Mouse (Mus musculus): ENCODE results near the gene Ube2e2. TPM values are rescaled to one million over a fixed set of nuclear protein-coding genes. Genes with fewer than 3 reads are reported as not detected.

Gene Ube2e2
- not detected in 2 replicates for total RNA-seq (2017)

- ATAC-seq (ENCODE audit: extremely low read depth, insufficient number of reproducible peaks, low FRiP score, poor library complexity, severe bottlenecking) = no peak
Observed at GRCm38 (mm10) chr14:18893947-18894445, at the start of gene Ube2e2. Ube2e2 (minus strand) TSS chr14:18894267.

DNA sequence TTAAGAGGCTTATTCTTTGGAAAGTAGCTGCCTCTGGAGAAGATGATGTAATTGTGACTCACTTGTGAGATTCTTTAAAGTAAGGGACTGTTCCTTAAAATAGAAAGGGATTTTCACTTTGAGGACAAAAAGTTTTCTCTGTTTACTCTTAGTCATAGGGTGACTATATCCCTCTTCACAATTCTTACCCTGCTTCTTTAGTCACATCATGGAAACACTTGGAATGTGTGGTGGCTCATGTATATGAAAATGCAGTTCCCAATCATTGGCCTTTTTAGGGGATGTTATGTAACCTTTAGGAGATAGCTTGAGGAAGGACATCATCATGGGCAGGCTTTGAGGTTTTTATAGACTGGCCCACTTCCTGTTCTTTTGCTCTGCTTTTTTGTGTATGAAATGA, 46.0 kb upstream of the Ube2e2 start:
- ATAC-seq (ENCODE audit: extremely low read depth, insufficient number of reproducible peaks, low FRiP score, poor library complexity, severe bottlenecking) = no peak

DNA sequence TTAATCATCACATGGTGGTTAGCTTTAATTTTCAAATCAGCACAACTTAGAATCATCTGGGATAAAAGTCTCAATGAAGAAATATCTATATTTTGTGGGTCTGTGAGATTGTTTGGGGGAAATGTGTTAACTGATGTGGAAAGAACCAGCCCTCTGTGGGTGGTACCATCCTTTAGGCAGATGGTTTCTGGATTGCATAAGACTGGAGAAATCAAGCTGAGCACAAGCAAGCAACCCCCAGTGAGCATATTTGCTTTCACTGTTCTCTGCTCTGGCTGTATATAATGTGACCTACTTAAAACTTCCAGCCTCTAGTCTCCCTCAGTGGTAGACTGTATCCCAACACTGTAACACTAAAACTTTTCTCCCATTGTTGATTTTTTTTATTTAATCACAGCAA, 9.5 kb upstream of the Ube2e2 start:
- no peak for ATAC-seq (ENCODE audit: extremely low read depth, insufficient number of reproducible peaks, low FRiP score, poor library complexity, severe bottlenecking)

GRCm38 (mm10) chr14:18893121-18893946, 733 bp downstream of the Ube2e2 start:
- ATAC-seq (ENCODE audit: extremely low read depth, insufficient number of reproducible peaks, low FRiP score, poor library complexity, severe bottlenecking) = no peak

- no peak for ATAC-seq (ENCODE audit: extremely low read depth, insufficient number of reproducible peaks, low FRiP score, poor library complexity, severe bottlenecking)
Observed at GRCm38 (mm10) chr14:18889571-18889970, 4.5 kb downstream of the Ube2e2 start.

- no peak for ATAC-seq (ENCODE audit: extremely low read depth, insufficient number of reproducible peaks, low FRiP score, poor library complexity, severe bottlenecking)
Observed at GRCm38 (mm10) chr14:18882493-18882892, 11.6 kb downstream of the Ube2e2 start.

DNA sequence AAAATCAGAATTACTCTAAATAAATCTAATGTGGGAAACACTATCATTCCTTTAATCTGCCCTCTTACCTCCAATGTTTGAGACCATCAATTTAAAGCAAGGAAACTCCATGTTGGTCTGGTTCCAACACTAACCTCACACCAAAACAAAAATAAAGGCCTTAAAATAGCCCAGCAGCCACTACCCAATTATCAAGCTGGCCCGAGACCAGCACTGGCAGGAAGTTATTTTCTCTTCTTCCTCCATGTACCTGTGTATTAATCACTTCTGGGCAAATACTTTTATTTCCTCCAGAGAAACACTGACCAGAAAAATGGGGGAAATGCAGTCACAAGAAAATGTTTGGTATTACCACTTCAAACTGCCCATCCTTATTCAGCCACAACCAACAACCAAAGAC, 23.4 kb downstream of the Ube2e2 start:
- ATAC-seq (ENCODE audit: extremely low read depth, insufficient number of reproducible peaks, low FRiP score, poor library complexity, severe bottlenecking) = no peak

GRCm38 (mm10) chr14:18828661-18829060, 65.4 kb downstream of the Ube2e2 start:
- ATAC-seq (ENCODE audit: extremely low read depth, insufficient number of reproducible peaks, low FRiP score, poor library complexity, severe bottlenecking) = no peak

GRCm38 (mm10) chr14:18826753-18827152, 67.3 kb downstream of the Ube2e2 start:
- no peak for ATAC-seq (ENCODE audit: extremely low read depth, insufficient number of reproducible peaks, low FRiP score, poor library complexity, severe bottlenecking)

DNA sequence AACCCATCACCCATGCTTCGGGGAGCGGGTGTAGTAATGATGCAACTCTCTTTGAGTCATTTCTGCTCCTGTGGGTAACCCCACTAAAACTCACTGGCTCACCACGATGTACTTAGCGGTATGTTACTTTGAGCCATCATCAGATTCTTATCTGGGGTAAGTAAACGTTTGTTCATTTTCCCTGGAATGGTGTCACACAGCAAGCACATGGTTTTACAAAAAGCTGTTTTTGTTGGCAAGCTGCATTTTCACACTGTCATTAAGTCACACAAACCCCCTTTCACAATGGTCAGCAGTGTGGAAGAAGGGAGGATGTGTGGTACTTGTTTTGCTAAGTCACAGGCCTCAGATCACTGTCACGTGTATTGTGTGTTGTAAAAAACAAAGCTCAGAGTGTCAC, 73.4 kb downstream of the Ube2e2 start:
- ATAC-seq (ENCODE audit: extremely low read depth, insufficient number of reproducible peaks, low FRiP score, poor library complexity, severe bottlenecking) = no peak

DNA sequence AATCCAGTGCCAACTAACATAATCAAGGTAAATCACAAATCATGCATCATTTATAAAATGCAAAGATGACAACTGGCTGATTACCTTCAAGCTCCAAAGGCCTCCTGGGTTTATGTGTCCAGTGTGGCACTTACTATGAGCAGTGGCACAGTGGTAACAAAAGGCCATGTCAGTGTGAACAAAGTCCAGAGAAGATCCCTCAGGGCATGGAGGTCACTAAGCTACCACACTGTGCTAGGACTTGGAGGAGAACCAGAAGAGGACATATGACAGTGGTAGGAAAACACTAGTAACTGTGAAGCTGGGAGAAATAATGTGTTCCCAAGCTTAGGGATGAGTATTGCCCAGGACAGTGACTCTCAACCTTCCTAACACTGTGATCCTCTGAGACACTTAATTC, 97.2 kb downstream of the Ube2e2 start:
- no peak for ATAC-seq (ENCODE audit: extremely low read depth, insufficient number of reproducible peaks, low FRiP score, poor library complexity, severe bottlenecking)

DNA sequence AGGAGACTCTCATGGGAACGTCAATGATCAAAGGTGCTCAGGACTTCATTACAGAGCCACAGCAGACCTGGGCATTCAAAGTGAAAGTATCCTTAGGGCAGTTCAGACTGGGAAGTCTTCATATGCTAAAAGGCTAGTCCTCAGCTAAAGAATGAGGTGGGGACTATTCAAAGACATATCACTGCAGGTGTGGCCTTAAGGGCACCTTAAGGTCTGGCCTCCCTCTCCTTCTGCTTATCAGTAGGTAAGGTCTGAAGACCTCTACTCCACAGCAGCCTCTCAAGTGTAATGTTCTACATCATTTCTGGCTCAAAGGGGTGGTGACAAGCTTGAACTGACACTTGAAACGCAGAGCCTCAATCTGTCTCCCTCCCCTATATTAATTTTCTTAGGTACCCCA, 98.3 kb downstream of the Ube2e2 start:
- no peak for ATAC-seq (ENCODE audit: extremely low read depth, insufficient number of reproducible peaks, low FRiP score, poor library complexity, severe bottlenecking)

GRCm38 (mm10) chr14:18778993-18779675, 114.9 kb downstream of the Ube2e2 start:
- ATAC-seq (ENCODE audit: extremely low read depth, insufficient number of reproducible peaks, low FRiP score, poor library complexity, severe bottlenecking) = no peak

GRCm38 (mm10) chr14:18778241-18778640, 115.8 kb downstream of the Ube2e2 start:
- ATAC-seq (ENCODE audit: extremely low read depth, insufficient number of reproducible peaks, low FRiP score, poor library complexity, severe bottlenecking) = no peak

GRCm38 (mm10) chr14:18776132-18776531, 117.9 kb downstream of the Ube2e2 start:
- no peak for ATAC-seq (ENCODE audit: extremely low read depth, insufficient number of reproducible peaks, low FRiP score, poor library complexity, severe bottlenecking)

GRCm38 (mm10) chr14:18773724-18774123, 120.3 kb downstream of the Ube2e2 start:
- ATAC-seq (ENCODE audit: extremely low read depth, insufficient number of reproducible peaks, low FRiP score, poor library complexity, severe bottlenecking) = no peak

- no peak for ATAC-seq (ENCODE audit: extremely low read depth, insufficient number of reproducible peaks, low FRiP score, poor library complexity, severe bottlenecking)
Observed at GRCm38 (mm10) chr14:18759601-18760356, 134.3 kb downstream of the Ube2e2 start.

- ATAC-seq (ENCODE audit: extremely low read depth, insufficient number of reproducible peaks, low FRiP score, poor library complexity, severe bottlenecking) = no peak
Observed at GRCm38 (mm10) chr14:18758595-18759532, 135.2 kb downstream of the Ube2e2 start.
